Mouse (Mus musculus) embryo, embryonic 11.5 days (tissue): ENCODE measurements around the gene Cox7a2l.

ENCODE experiments used
- DNase-seq: peaks from one replicate; pipeline ENCODE4 v3.0.0-alpha.2; 2012; ENCODE audit warnings: low read depth, low spot score

Gene Cox7a2l

DNA sequence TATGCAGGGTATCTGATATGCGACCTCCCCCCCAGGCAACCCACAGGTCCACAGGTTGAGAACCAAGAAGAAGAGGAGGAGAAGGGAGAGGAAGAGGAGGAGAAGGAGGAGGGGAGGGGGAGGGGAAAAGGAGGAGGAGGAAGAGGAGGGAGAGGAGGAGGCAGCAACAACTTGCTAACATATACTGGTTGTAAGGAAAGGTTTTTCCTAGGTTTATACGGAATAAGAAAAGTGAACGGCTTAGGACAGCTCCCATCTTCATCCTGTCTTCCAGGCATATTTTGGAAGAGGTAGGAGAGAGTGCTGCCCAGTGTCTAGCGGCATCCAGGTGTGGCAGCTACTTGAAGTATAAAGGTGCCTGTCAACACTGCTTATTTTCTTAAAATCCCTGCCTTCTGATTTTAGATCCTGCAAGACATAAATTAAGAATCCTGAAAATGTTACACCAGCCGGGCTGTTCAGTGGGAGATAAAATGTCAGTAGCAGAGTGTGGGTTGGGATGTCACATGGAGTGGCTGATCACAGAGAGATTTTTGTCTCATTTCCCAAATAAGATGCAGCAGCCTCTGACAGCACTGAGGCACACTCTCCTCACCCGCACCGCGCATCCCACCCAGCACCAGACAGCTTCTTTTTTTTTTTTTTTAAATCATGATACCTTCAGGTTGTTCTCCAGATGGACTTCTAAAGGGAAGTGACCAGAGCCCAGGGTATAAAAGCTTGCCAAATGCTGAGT lies at the start of gene Cox7a2l:
Cox7a2l (minus strand) TSS at position 51 of the 736 bp plus-strand sequence.
- DNase-seq, result no peak

DNA sequence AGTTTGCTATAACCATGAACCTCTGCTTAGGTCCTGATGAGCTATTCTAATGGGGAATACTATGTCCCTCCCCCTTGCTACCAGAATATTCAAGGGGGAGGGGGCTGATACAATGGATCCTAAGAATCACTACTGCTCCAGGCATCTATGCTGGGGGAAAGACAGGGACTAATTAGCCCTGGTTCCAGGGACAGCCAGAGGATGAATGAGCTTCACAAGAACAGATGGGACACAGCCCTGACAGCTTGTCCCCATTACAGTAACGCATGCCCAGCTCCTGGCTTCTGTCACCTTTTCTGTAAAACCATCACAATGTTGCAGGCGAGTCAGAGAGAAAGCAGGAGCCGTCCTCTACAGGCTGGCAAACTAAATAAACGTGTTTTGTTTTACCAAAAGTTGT lies 48.4 kb upstream of the Cox7a2l start:
- DNase-seq, result no peak

- DNase-seq, result no peak
Observed at GRCm38 (mm10) chr17:83564119-83564820, 47.1 kb upstream of the Cox7a2l start.

- DNase-seq, result no peak
Observed at GRCm38 (mm10) chr17:83563703-83564111, 46.6 kb upstream of the Cox7a2l start.

GRCm38 (mm10) chr17:83562153-83563010 lies 45.3 kb upstream of the Cox7a2l start:
- no peak for DNase-seq

- no peak for DNase-seq
Observed at GRCm38 (mm10) chr17:83559081-83559480, 42.0 kb upstream of the Cox7a2l start.

GRCm38 (mm10) chr17:83555836-83556235 lies 38.7 kb upstream of the Cox7a2l start:
- DNase-seq, result no peak

- DNase-seq, result no peak
Observed at GRCm38 (mm10) chr17:83554997-83555396, 37.9 kb upstream of the Cox7a2l start.

DNA sequence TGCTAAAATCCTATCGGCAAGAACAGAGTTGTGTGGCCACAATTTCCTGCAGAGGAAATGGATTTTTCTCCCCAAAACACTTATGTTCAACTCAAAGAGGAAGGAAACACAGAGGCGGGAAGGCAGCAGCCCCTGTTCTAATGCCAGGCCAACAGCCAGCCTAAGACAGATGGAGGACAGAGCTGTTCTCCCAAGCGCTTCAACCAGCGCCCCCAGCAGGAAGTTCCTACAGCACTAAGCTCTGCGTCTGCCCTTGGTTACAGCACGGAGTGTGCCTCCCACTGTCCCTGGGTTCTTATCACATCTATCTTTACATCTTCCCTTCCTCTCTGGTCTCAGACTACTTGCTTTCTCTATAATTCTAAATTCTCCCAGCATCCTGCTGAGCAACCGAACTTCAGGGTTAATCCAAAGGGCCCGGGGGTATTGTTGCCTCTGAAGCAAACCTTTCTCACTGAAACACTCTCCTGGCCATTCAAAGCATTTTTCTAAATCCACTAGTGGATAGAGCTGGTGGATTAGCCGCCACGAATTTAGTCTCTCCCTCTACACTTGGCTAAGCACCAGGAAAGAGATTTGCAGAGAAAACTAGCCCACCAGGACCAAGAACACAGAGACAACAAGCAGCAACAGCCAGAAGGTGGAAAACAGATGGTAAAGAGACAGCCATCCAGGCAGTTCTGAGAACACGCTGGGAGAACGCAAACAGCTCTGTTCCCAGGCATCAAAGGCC lies 31.5 kb upstream of the Cox7a2l start:
- DNase-seq, result no peak

DNA sequence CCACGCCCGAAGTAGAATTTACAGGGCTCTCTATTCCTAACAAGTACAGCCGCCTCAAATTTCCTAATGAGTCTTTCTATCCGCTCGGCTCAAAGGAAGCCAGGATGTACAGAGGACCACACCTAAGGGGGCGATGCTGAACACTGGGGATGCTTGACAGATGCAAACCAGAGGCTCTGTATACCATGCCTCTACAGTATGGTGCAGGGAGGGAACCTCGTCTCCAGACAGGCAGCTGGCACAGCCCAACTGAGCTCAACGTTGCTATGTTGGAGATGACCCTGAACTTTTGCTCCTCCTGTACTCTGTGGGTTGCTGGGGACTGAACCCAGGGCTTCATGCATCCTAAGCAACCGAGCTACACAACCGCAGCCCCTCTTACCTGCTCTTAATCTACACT lies 30.0 kb upstream of the Cox7a2l start:
- no peak for DNase-seq

GRCm38 (mm10) chr17:83545756-83546742 lies 28.9 kb upstream of the Cox7a2l start:
- no peak for DNase-seq

GRCm38 (mm10) chr17:83545259-83545658 lies 28.1 kb upstream of the Cox7a2l start:
- DNase-seq, result no peak

GRCm38 (mm10) chr17:83542424-83542823 lies 25.3 kb upstream of the Cox7a2l start:
- DNase-seq, result no peak

DNA sequence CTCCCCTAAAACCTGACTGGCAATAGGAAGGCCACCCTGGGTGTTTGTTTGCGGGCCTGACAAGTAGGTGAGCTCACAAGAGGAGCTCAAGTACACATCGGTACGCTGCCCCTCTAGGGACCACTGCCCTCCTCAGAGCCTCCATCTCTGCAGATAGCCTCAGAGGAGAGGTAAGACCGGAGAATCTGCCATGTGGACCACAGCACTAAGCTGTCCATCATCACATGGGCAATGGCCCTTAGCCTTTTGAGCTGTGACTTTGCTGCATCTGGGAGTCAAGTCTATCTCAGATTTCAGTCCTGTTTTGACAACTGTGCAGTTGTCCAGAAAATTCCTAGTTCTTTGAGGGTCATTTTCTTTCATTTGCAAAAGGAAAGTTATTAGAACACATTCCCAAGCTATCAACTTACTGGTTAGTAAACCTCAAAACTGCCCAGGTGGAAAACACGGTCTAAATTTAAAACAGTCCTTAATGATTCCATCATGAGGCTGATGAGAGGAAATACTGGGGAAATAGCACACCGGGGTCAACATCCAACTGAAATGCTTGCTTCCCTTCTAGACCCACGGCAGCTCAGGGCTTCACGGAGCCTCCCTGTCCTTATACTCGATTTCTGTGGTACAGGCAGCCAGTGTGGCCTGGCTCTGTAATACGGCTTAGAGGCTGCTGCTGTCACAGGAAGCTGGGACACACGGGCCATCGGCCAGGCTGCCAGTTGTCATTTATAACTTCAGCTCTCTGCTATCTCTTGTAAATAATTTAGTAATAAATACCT lies 22.3 kb upstream of the Cox7a2l start:
- no peak for DNase-seq

GRCm38 (mm10) chr17:83538694-83539093 lies 21.6 kb upstream of the Cox7a2l start:
- DNase-seq, result no peak

DNA sequence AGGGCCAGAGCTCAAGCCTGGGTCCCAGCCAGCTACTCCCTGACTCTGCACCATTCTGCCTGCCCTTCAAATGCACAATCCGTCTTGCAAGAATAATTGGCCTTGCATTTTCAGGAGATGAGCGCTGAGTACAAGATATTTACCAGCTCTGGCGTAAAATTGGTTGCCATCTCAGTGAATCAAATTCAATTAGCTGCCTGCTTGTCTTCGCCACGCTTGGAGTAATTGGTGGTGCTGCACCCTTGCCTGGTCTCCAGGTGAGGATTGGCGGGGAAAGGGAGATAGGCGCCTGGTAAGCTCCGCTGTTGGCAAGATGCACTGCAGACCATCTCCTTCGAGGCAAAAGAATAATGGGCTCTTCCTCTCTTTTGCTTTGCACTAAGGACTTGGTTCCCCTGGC lies 21.0 kb upstream of the Cox7a2l start:
- DNase-seq, result no peak

- no peak for DNase-seq
Observed at GRCm38 (mm10) chr17:83533150-83533549, 16.0 kb upstream of the Cox7a2l start.

GRCm38 (mm10) chr17:83527651-83528381 lies 10.7 kb upstream of the Cox7a2l start:
- no peak for DNase-seq
